Mouse (Mus musculus) hindbrain, embryonic 11.5 days (tissue): ENCODE measurements around the gene Washc1. TPM values are rescaled to one million over a fixed set of nuclear protein-coding genes. Genes with fewer than 3 reads are reported as not detected.

Experiments used
- ATAC-seq: fragments of 200-750 bp; cut with Nextera tagmentation; 2 replicates; pipeline ENCODE4 v1.8.0; 2017; ENCODE audit warnings: mild to moderate bottlenecking, moderate TSS enrichment, moderate library complexity; ENCODE audit not compliant: low FRiP score
- DNase-seq: peaks from one replicate; pipeline ENCODE4 v3.0.0-alpha.2; 2015; ENCODE audit warnings: low spot score
- H3K27ac ChIP-seq: fragments of 300-500 bp; sonication (generic); 2 replicates; pipeline ENCODE4 v1.5.1; 2014; ENCODE audit warnings: mild to moderate bottlenecking, low read depth, low read length
- H3K27me3 ChIP-seq: fragments of 300-500 bp; sonication (generic); 2 replicates; pipeline ENCODE4 v1.6.1; 2014; ENCODE audit warnings: mild to moderate bottlenecking, low read length, moderate library complexity, mixed read lengths; ENCODE audit not compliant: control insufficient read depth, insufficient read depth
- H3K36me3 ChIP-seq: fragments of 300-500 bp; sonication (generic); 2 replicates; pipeline ENCODE4 v1.6.1; 2014; ENCODE audit warnings: mild to moderate bottlenecking, low read length, moderate library complexity, mixed read lengths; ENCODE audit not compliant: control insufficient read depth, insufficient read depth
- H3K4me1 ChIP-seq: fragments of 300-500 bp; sonication (generic); replicated peaks from 2 replicates; pipeline ENCODE4 v1.6.1; 2014; ENCODE audit warnings: low read length, mixed read lengths; ENCODE audit not compliant: control insufficient read depth, insufficient read depth
- H3K4me2 ChIP-seq: fragments of 300-500 bp; sonication (generic); replicated peaks from 2 replicates; pipeline ENCODE4 v1.6.1; 2014; ENCODE audit warnings: mild to moderate bottlenecking, low read depth, low read length
- H3K4me3 ChIP-seq: fragments of 300-500 bp; sonication (generic); 2 replicates; pipeline ENCODE4 v1.5.1; 2014; ENCODE audit warnings: low read depth, low read length
- H3K9ac ChIP-seq: fragments of 300-500 bp; sonication (generic); 2 replicates; pipeline ENCODE4 v1.6.1; 2014; ENCODE audit warnings: low read depth, low read length
- H3K9me3 ChIP-seq: fragments of 300-500 bp; sonication (generic); 2 replicates; pipeline ENCODE4 v1.6.1; 2016; ENCODE audit warnings: low read length; ENCODE audit not compliant: control insufficient read depth
- WGBS: fragments of 180-500 bp; shearing (Covaris S2); extraction: QIAGEN DNeasy Blood & Tissue Kit; methylation state at CpG from one replicate; pipeline ENCODE4 v1.1.7; 2014; 5-methylcytosine and 5-hydroxymethylcytosine counted together
- polyA plus RNA-seq: library from polyadenylated mRNA; unstranded; fragments of >200 nt; fragmentation: Nextera tagmentation; extraction: Ambion mirVana; gene quantifications from 2 replicates; pipeline ENCODE4 v1.2.1, GENCODE M21; 2014

Washc1 gene
- polyA plus RNA-seq, 1 experiment from 2014 or later: 27.6 TPM

DNA sequence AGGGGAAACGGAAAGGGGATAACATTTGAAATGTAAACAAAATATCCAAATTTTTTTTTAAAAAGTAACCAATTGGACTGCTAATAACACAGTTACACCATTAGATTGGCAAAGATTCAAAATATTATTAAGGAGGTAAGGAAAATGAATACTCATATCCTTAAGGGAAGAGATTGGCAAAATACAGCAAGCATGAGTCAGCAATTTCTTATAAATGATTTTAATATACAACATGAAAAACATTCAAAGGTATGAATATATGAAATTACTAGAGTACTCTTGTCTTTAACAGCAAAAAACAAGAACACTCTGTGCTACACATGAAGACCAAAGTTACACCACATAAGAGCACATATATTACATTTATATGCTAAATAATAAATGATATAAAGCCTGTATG lies 26.3 kb upstream of the Washc1 start:
- Histone ChIP-seq H3K27me3 (no peaks in the 10 kb centered on the region), H3K27ac (no peak overlapping the region), H3K9ac (no peak overlapping the region), H3K36me3 (no peaks in the 10 kb centered on the region), H3K4me1 (no peaks in the 10 kb centered on the region), H3K4me3 (no peak overlapping the region), H3K4me2 (no peak overlapping the region), H3K9me3 (no peaks in the 10 kb centered on the region)
- WGBS: 94% methylated on average over 1 of the region's 1 CpGs
- no peak for ATAC-seq
- DNase-seq: no peak

DNA sequence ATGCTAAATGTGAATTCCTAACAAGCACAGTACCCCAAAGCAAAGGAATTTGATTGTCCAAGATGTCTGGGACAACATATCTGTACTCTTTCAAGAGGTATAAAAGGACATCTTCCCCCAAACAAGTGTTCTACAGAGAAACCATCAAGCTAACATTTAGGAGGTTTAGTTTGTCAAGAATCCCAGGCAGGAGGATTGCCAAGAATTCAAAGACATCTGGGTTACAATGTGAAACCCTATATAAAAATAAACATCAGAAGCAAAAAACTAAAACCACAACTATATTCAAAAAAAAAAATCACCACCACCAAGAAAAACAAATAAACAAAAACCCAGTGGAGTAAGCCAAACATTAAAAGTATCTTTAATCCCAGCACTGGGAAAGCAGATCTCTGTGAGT lies 21.1 kb upstream of the Washc1 start:
- Histone ChIP-seq H3K4me1 (no peaks in the 10 kb centered on the region), H3K27ac (no peak overlapping the region), H3K4me2 (no peak overlapping the region), H3K27me3 (no peaks in the 10 kb centered on the region), H3K9me3 (no peaks in the 10 kb centered on the region), H3K4me3 (no peak overlapping the region), H3K36me3 (no peaks in the 10 kb centered on the region), H3K9ac (no peak overlapping the region)
- DNase-seq: no peak
- no peak for ATAC-seq

DNA sequence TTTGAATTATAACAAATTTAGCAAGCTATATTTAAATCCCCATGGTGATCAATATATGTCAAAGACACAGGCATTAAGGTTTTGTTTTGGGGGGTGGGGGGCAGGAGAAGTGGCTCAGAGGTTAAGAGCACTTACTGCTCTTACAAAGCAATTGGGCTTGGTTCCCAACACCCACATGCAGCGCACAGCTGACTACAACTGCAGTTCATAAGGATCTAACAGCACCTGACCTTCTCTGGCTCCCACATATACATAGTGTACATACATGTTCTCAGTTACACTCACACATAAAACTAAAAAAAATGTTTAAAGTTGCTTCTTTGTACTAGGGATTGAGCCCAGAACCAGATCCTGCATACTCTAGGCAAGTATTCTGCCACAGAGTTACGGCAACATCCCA lies 20.0 kb upstream of the Washc1 start:
- no peak overlapping the region for H3K4me3 ChIP-seq
- ATAC-seq: no peak
- no peak overlapping the region for H3K27ac ChIP-seq
- 91% methylated on average over 2 of the region's 2 CpGs for WGBS
- no peaks in the 10 kb centered on the region for H3K9me3 ChIP-seq
- H3K27me3 ChIP-seq: no peaks in the 10 kb centered on the region
- H3K4me1 ChIP-seq: no peaks in the 10 kb centered on the region
- no peaks in the 10 kb centered on the region for H3K36me3 ChIP-seq
- H3K9ac ChIP-seq: no peak overlapping the region
- H3K4me2 ChIP-seq: no peak overlapping the region
- no peak for DNase-seq

DNA sequence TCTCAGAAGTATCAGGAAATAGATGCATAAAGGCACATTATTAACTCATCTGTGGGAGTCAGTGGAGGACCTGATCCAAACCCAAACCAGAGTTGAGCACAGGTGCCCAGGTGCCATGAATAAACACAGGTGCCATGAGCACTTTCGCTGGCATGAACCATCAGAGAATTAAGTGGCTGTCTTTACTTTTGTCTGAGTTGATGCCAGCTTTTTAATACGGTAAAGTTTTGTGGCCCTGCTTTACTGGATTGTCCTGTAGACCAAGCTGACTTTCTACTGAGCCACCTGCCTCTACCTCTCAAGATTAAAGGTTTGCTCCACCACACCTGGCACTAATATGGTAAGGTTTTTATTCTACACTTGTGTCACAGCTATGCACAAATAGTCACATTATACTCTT lies 19.3 kb upstream of the Washc1 start:
- Histone ChIP-seq H3K9me3 (no peaks in the 10 kb centered on the region), H3K36me3 (no peaks in the 10 kb centered on the region), H3K9ac (no peak overlapping the region), H3K4me2 (no peak overlapping the region), H3K27me3 (no peaks in the 10 kb centered on the region), H3K4me1 (no peaks in the 10 kb centered on the region), H3K4me3 (no peak overlapping the region), H3K27ac (no peak overlapping the region)
- DNase-seq (no peak), ATAC-seq (no peak)
- 94% methylated on average over 2 of the region's 2 CpGs for WGBS

DNA sequence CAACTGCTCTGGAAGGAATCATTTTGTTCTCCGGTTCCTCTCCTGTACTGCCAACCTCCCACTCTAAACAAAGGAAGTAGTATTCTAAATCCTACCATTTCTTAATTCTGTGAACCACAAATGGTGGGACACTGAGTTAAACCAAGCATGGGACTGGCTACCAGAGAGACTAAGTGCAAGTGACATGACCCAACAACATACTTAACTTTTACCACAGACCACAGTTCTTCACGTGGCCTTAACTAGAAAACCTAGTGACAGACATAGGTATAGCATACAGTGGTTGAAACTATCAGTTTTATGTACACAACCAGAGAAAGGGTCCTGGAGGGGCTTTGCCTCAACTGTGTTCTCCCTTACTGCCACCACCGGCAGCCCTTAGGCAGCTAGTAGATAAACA lies 18.7 kb upstream of the Washc1 start:
- Histone ChIP-seq H3K27me3 (no peaks in the 10 kb centered on the region), H3K4me2 (no peak overlapping the region), H3K9me3 (no peaks in the 10 kb centered on the region), H3K9ac (no peak overlapping the region), H3K36me3 (no peaks in the 10 kb centered on the region), H3K27ac (no peak overlapping the region), H3K4me1 (no peaks in the 10 kb centered on the region), H3K4me3 (no peak overlapping the region)
- 87% methylated on average over 3 of the region's 3 CpGs for WGBS
- ATAC-seq (no peak), DNase-seq (no peak)

DNA sequence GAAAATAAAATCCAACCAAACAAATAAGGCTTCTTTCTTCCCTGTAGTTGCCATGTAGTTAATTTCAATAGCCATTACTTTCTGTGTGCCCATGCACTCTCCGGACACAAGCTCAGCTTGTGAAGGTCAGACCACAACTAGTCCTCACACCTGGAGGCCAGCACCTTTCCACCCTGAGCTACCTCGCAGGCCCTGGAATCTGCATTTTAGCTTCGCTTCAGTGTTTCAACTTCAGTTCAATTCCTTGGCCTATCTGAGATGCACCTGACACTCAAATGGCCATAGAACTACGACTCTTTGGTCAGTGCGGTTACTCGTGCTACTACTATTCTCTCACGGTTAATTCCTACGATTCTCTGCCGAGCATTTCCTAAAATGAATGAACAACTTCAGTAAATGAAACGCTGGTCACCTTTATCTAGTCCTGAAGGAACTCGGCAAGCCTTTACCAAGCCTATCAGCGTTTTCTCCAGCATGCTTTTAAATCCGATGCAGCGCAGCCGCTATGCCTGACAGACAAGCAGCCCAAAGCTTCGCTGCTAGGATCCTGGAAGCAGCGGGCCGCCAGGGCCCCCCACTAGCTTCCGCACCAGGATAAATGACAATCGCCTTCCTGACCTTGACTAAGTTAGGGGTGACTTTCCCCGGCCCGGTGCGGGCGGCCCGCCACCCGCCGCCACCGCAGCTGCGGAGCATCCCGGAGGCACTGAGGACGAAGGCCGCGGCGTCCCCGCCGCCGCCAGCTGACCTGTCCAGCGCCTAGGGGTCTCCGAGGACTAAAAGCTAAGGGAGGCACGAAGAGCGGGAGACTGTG lies 10.6 kb upstream of the Washc1 start:
- no peak for DNase-seq
- H3K4me2 ChIP-seq: peak overlapping the region; percentile 53
- H3K4me3 ChIP-seq: peak overlapping the region; percentile 65
- H3K27me3 ChIP-seq: no peaks in the 10 kb centered on the region
- peak overlapping the region; percentile 96 for H3K9ac ChIP-seq
- H3K4me1 ChIP-seq: no peaks in the 10 kb centered on the region
- no peaks in the 10 kb centered on the region for H3K36me3 ChIP-seq
- peak overlapping the region; percentile 90 for H3K27ac ChIP-seq
- no peak; the same call in 1 of the 2 replicates for ATAC-seq
- H3K9me3 ChIP-seq: no peaks in the 10 kb centered on the region
- WGBS: under 1% methylated on average over 41 of the region's 41 CpGs

DNA sequence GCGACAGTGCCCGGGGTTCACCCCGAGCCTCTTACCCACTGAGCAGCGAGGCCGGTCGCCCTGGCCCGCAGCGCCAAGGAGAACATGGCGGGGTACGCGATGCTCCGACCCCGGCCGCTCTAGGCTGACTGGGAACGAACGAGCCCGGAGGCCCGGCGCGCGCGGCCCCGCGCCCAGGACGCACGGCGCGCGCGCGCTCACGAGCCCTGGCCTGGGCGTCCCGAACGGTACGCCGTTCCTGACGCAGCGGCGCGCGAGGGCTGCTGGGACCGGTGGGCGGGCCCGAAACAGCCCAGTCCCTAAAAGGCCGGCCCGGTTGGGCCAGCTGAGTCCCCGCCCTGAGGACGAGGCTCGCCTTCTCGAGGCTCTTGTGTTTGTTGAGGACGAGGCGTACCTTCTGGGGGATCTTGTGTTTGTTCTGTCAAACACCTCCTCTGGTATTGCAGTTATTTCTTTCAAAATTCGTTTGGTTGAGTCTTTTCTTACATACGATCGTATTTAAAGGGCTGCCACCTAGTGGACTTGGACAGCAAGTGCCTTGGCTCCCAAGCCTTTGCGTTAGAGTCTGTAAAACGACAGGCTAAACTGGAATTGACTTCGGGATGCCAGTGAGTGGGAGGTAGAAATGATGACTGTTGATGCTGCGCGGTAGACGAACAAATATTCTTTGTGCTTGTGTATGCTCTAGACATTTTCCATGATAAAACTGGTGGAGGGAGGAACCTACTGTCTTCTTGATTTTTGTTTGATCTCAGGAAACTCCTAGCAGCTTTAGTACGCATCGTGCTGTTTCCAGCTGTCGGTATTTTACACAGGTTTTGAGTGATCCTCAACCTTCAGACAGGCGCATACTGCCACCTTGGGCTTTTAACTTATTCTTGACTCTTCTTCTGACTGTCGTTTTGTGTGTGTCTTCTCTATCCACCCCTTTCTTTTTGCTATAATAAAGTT lies 9.7 kb upstream of the Washc1 start, which contains the start of gene Ndufv2:
Gene Ndufv2 (minus strand): TSS at position 180 of the 951 bp plus-strand sequence.
- WGBS: under 1% methylated on average over 55 of the region's 67 CpGs
- H3K9ac ChIP-seq: peak within 1 kb of the TSS; percentile 96
- ATAC-seq: peak; percentile 100
- no peaks in the 10 kb centered on the region for H3K4me1 ChIP-seq
- H3K27ac ChIP-seq: peak within 1 kb of the TSS; percentile 90
- H3K4me2 ChIP-seq: peak within 1 kb of the TSS; percentile 53
- H3K9me3 ChIP-seq: no peaks in the 10 kb centered on the region
- no peaks in the 10 kb centered on the region for H3K36me3 ChIP-seq
- H3K4me3 ChIP-seq: peak within 1 kb of the TSS; percentile 65
- peak; percentile 100 for DNase-seq
- no peaks in the 10 kb centered on the region for H3K27me3 ChIP-seq

DNA sequence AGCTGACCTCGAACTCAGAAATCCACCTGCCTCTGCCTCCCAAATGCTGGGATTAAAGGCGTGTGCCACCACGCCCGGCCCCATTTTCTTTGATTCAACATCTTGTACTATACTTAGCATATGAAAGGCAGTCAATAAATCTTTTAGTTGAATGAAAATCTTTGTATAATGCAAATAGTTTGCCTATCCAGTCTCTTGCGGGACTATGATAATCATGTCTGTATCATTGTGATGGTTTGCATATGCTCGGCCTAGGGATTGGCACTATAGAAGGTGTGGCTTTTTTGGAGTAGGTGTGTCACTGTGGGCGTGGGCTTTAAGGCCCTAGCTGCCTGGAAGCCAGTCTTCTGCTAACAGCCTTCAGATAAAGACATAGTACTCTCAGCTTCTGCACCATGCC lies 7.3 kb upstream of the Washc1 start:
- Histone ChIP-seq H3K4me3 (no peak overlapping the region), H3K9ac (no peak overlapping the region), H3K9me3 (no peaks in the 10 kb centered on the region), H3K36me3 (no peaks in the 10 kb centered on the region), H3K27ac (no peak overlapping the region), H3K27me3 (no peaks in the 10 kb centered on the region), H3K4me1 (no peaks in the 10 kb centered on the region), H3K4me2 (no peak overlapping the region)
- 85% methylated on average over 7 of the region's 7 CpGs for WGBS
- DNase-seq (no peak), ATAC-seq (no peak)
